Mouse (Mus musculus) erythroblast, embryonic 14.5 days (primary cell): Measurements from ENCODE around the gene Fli1.

ENCODE experiments used
- GATA1 ChIP-seq: IDR thresholded peaks from 2 replicates; pipeline ENCODE4 v1.6.1; 2012; ENCODE audit warnings: low read length, inconsistent platforms, mixed read lengths
- TAL1 ChIP-seq: IDR thresholded peaks from 3 replicates; pipeline ENCODE4 v1.6.1; 2012; ENCODE audit warnings: low read length, inconsistent platforms, mixed read lengths

GRCm38 (mm10) chr9:32527329-32527728 is 15.3 kb downstream of the Fli1 start:
- TF ChIP-seq GATA1 (no peak), TAL1 (no peak)
